Comparison of ENCODE assay signal across 16 mouse cellular contexts in genomic region chr4:104269422-104270172, GRCm38 (mm10).
A peak's percentile ranks its signal among the peaks of the same experiment; 100 is the strongest.
DNase-seq lines count a peak whose midpoint lies in the region; ATAC-seq lines count a peak whose summit lies in the region.
"Had no signal": no experiment of that assay in that cellular context is flagged by ENCODE, and none has a peak within 500 bp of the region (broad histone marks: within the 10 kb centered on the region; RNA-seq: fewer than 3 reads in every experiment).

No protein-coding gene starts in this region.

- H3K9me3 ChIP-seq in forebrain, embryonic 15.5 days = no peaks in the 10 kb centered on the region
- no peaks in the 10 kb centered on the region for H3K9me3 ChIP-seq in intestine, embryonic 16.5 days (ENCODE audit: control insufficient read depth, low read length)
- H3K9me3 ChIP-seq: stomach, embryonic 15.5 days had no signal

- WGBS in forebrain, embryonic 15.5 days = 17% methylated on average over 6 of the region's 6 CpGs
- 74% methylated on average over 6 of the region's 6 CpGs for WGBS in intestine, embryonic 16.5 days

- H3K27me3 ChIP-seq in forebrain, embryonic 15.5 days = no peaks in the 10 kb centered on the region
- H3K27me3 ChIP-seq in intestine, embryonic 16.5 days (replicated peaks; ENCODE audit: control insufficient read depth, insufficient read depth, low read length) = no peaks in the 10 kb centered on the region
- H3K27me3 ChIP-seq: Patski; stomach, embryonic 15.5 days had no signal

- H3K4me2 ChIP-seq in forebrain, embryonic 15.5 days (replicated peaks) = no peak overlapping the region
- H3K4me2 ChIP-seq in intestine, embryonic 16.5 days (ENCODE audit: low read depth, low read length) = no peak overlapping the region
- H3K4me2 ChIP-seq: liver, embryonic 11.5 days; lung, embryonic 14.5 days; stomach, embryonic 15.5 days had no signal

- peak overlapping the region; percentile 85 for H3K27ac ChIP-seq in forebrain, embryonic 15.5 days (replicated peaks)
- no peak overlapping the region for H3K27ac ChIP-seq in intestine, embryonic 16.5 days (ENCODE audit: low read length)
- H3K27ac ChIP-seq: stomach, embryonic 15.5 days had no signal

- no peak overlapping the region for H3K4me3 ChIP-seq in forebrain, embryonic 15.5 days
- H3K4me3 ChIP-seq in intestine, embryonic 16.5 days (ENCODE audit: low read length) = no peak overlapping the region
- H3K4me3 ChIP-seq: stomach, embryonic 15.5 days had no signal

- peak; percentile 91 for ATAC-seq in forebrain, embryonic 15.5 days (replicated peaks)
- ATAC-seq in intestine, embryonic 16.5 days = no peak
- ATAC-seq: Patski had no signal

- peak; percentile 27 for DNase-seq in layer of hippocampus, adult 11-12 months (ENCODE audit: low spot score)
- no peak for DNase-seq in layer of hippocampus, adult 9-10 months (ENCODE audit: low spot score)
- peak; percentile 30 for DNase-seq in brain, adult 2 months (ENCODE audit: low read depth, low spot score)
- peak; percentile 48 for DNase-seq in layer of hippocampus, adult 9-11 months
- DNase-seq in cerebellum, adult 11-12 months = no peak
- DNase-seq: cerebellum, adult 8-10 months; kidney, adult 9 months; left cerebral cortex, postnatal 4 days; lung, embryonic 14.5 days; spleen, adult 18-20 months; thymus, postnatal 14 days had no signal

- no peak overlapping the region for H3K9ac ChIP-seq in forebrain, embryonic 15.5 days (replicated peaks)
- H3K9ac ChIP-seq in intestine, embryonic 16.5 days (ENCODE audit: low read depth, low read length) = no peak overlapping the region
- H3K9ac ChIP-seq: lung, embryonic 14.5 days; stomach, embryonic 15.5 days had no signal

- peaks cover 14% of the 10 kb centered on the region for H3K4me1 ChIP-seq in forebrain, embryonic 15.5 days
- H3K4me1 ChIP-seq in intestine, embryonic 16.5 days (ENCODE audit: control insufficient read depth, insufficient read depth, low read length) = no peaks in the 10 kb centered on the region
- H3K4me1 ChIP-seq: stomach, embryonic 15.5 days had no signal

- no peaks in the 10 kb centered on the region for H3K36me3 ChIP-seq in forebrain, embryonic 15.5 days
- no peaks in the 10 kb centered on the region for H3K36me3 ChIP-seq in intestine, embryonic 16.5 days (ENCODE audit: control insufficient read depth, insufficient read depth, low read length)
- H3K36me3 ChIP-seq: stomach, embryonic 15.5 days had no signal

Comparison
In these comparisons a context has a peak if more than half of its experiments do, and no peak if none do; other contexts are left out.
1. DNase-seq: peak in layer of hippocampus, adult 11-12 months (single experiment), brain, adult 2 months (single experiment) and layer of hippocampus, adult 9-11 months (single experiment); none in layer of hippocampus, adult 9-10 months (single experiment) and cerebellum, adult 11-12 months (single experiment).